Mouse (Mus musculus) forebrain, postnatal 0 days (tissue): Measurements from ENCODE around the gene Papss1. TPM values are rescaled to one million over a fixed set of nuclear protein-coding genes. Genes with fewer than 3 reads are reported as not detected.

ENCODE experiments used
- ATAC-seq: fragments of 200-750 bp; cut with Nextera tagmentation; 2 replicates; pipeline ENCODE4 v1.8.0; 2017; ENCODE audit warnings: mild to moderate bottlenecking, moderate library complexity
- DNase-seq: peaks from one replicate; pipeline ENCODE4 v3.0.0-alpha.2; 2015
- H3K27ac ChIP-seq: fragments of 300-500 bp; sonication (generic); 2 replicates; pipeline ENCODE4 v1.5.1; 2014; ENCODE audit warnings: low read depth, mild to moderate bottlenecking, antibody characterized with exemption, low read length, moderate library complexity, mixed read lengths
- H3K27me3 ChIP-seq: fragments of 300-500 bp; sonication (generic); 2 replicates; pipeline ENCODE4 v1.6.1; 2014; ENCODE audit warnings: mild to moderate bottlenecking, low read length, mixed read lengths; ENCODE audit not compliant: insufficient read depth
- H3K36me3 ChIP-seq: fragments of 300-500 bp; sonication (generic); 2 replicates; pipeline ENCODE4 v1.6.1; 2014; ENCODE audit warnings: mild to moderate bottlenecking, moderate library complexity; ENCODE audit not compliant: insufficient read depth
- H3K4me1 ChIP-seq: fragments of 300-500 bp; sonication (generic); 2 replicates; pipeline ENCODE4 v1.6.1; 2014; ENCODE audit warnings: antibody characterized with exemption; ENCODE audit not compliant: insufficient read depth
- H3K4me2 ChIP-seq: fragments of 300-500 bp; sonication (generic); 2 replicates; pipeline ENCODE4 v1.6.1; 2014; ENCODE audit warnings: low read depth, mild to moderate bottlenecking, moderate library complexity
- H3K4me3 ChIP-seq: fragments of 300-500 bp; sonication (generic); 2 replicates; pipeline ENCODE4 v1.5.1; 2014; ENCODE audit warnings: low read depth, low read length, mixed read lengths
- H3K9ac ChIP-seq: fragments of 300-500 bp; sonication (generic); 2 replicates; pipeline ENCODE4 v1.6.1; 2014; ENCODE audit warnings: mild to moderate bottlenecking
- H3K9me3 ChIP-seq: fragments of 300-500 bp; sonication (generic); 2 replicates; pipeline ENCODE4 v1.6.1; 2016; ENCODE audit warnings: low read length
- CTCF ChIP-seq: sonication (generic); IDR thresholded peaks from 2 replicates; pipeline ENCODE4 v1.5.1; 2016; ENCODE audit warnings: antibody characterized with exemption, control low read depth, low read depth
- WGBS: fragments of 180-500 bp; shearing (Covaris S2); extraction: QIAGEN DNeasy Blood & Tissue Kit; methylation state at CpG from one replicate; pipeline ENCODE4 v1.1.7; 2014; 5-methylcytosine and 5-hydroxymethylcytosine counted together
- polyA plus RNA-seq: library from polyadenylated mRNA; unstranded; fragments of >200 nt; fragmentation: Nextera tagmentation; extraction: Ambion mirVana; gene quantifications from 2 replicates; pipeline ENCODE4 v1.2.1, GENCODE M21; 2015
- total RNA-seq: library from RNA; depleted of rRNA; stranded (reverse); fragments of >200 nt; gene quantifications from 2 replicates; pipeline ENCODE4 v1.2.3, GENCODE M21; 2014

The Papss1 gene
- total and polyA plus RNA-seq, 2 experiments from 2014 or later: 111 to 137 TPM

DNA sequence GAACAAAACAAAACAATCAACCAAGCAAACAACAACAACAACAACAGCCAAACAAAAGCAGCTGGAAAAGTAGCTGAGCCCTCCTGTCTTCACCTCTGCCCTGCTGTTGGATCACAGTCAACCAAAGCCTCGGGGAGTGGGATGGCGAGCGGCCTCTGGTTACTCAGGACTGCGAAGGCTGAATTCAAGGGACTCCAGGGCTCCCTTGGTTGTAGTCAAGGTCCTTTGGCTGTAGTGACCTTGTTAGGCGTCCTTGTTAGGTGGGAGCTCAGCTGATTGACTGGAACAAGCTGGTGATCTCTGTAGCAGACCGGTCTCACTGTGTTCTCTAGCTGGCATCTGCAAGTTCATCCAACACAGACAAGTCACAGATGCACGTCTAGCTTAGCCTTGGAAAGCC is 16.5 kb downstream of the Papss1 start:
- TF ChIP-seq CTCF: no peak
- Histone ChIP-seq H3K4me3 (no peak overlapping the region), H3K9me3 (no peaks in the 10 kb centered on the region), H3K4me1 (no peaks in the 10 kb centered on the region), H3K9ac (no peak overlapping the region), H3K27me3 (no peaks in the 10 kb centered on the region), H3K36me3 (peaks cover 53% of the 10 kb centered on the region), H3K27ac (no peak overlapping the region), H3K4me2 (no peak overlapping the region)
- DNase-seq (no peak), ATAC-seq (no peak)
- WGBS: 86% methylated on average over 7 of the region's 7 CpGs

DNA sequence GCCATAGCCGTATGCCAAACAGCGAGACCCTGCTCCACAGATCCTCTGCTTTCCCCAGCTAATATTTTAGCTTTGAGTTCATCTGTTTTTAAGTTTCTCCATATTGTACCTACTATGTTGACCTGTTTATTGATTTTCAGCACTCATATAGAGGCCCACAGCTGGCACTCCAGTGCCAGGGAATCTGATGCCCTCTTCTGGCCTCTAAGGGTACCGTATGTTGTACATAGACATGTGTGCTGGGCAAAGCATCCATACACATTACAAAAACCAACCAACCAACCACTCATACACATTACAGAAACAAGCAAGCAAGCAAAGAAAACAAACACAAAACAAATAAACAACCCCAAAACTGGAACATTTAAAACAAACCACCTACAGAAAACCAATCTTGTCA is 22.2 kb downstream of the Papss1 start:
- Histone ChIP-seq H3K27ac (no peak overlapping the region), H3K4me1 (no peaks in the 10 kb centered on the region), H3K4me2 (no peak overlapping the region), H3K9ac (no peak overlapping the region), H3K27me3 (no peaks in the 10 kb centered on the region), H3K36me3 (peaks cover 63% of the 10 kb centered on the region), H3K9me3 (no peaks in the 10 kb centered on the region), H3K4me3 (no peak overlapping the region)
- DNase-seq (no peak), ATAC-seq (peak; percentile 53; the same call in 1 of the 2 replicates)
- 94% methylated on average over 3 of the region's 3 CpGs for WGBS
- peak; percentile 30 for TF ChIP-seq CTCF

DNA sequence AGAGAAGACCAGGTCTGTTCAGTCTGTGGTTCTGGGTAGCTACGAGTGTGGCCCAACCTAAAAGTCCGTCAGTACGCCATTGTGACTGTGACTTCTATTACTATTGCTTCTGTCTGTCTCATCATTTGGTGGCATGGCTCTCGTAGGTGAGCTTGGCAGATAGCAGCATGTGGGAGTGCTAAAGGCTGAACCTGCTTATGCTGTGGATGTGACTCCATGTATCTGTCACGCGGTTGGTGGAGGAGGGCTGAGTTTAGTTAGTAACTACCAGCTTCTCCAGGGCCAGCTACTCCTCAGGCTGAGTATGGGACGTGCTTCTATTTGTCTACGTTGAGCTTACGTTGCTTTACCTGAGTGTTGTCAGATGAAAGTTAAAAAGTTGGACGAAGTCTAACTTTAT is 23.4 kb downstream of the Papss1 start:
- no peak for DNase-seq
- TF ChIP-seq CTCF: no peak
- Histone ChIP-seq H3K9ac (no peak overlapping the region), H3K36me3 (peaks cover 62% of the 10 kb centered on the region), H3K4me2 (no peak overlapping the region), H3K27me3 (no peaks in the 10 kb centered on the region), H3K27ac (no peak overlapping the region), H3K4me1 (no peaks in the 10 kb centered on the region), H3K9me3 (no peaks in the 10 kb centered on the region), H3K4me3 (no peak overlapping the region)
- WGBS: 95% methylated on average over 10 of the region's 10 CpGs
- no peak for ATAC-seq

DNA sequence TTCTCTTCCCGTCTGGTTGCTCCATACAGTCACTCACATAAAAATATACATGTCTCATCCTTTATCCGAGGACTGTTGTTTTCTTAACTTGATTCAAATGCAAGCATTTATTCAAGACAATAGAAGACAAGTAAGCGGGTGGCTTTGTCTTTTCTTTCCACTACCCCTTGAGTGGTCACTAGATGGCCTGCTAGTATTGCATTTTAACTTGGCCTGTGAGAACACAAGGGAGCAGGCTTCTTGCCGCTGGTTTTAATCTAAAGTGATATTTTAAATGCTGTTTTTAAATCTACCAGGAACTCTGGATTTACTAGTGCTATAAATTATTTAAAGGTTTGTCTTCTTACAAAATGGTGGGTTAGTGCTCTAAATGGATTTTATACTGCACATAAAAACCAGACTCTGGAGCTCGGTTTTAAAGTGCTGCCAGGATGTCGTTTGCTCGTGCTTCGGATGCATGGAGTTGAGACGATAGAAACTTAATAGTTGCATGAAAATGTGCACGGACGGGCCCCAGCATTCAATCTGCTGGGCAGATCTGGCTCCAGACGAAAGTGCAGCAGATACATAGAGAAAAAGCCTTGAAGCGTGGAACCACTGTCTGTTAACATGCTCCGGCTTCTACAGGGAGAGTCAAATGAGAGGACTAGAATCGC is 28.7 kb downstream of the Papss1 start:
- DNase-seq: peak; percentile 22
- no peak overlapping the region for H3K4me2 ChIP-seq
- H3K36me3 ChIP-seq: peaks cover 18% of the 10 kb centered on the region
- WGBS: 78% methylated on average over 15 of the region's 15 CpGs
- H3K4me3 ChIP-seq: no peak overlapping the region
- TF ChIP-seq CTCF: peak; percentile 44
- no peaks in the 10 kb centered on the region for H3K9me3 ChIP-seq
- no peaks in the 10 kb centered on the region for H3K27me3 ChIP-seq
- no peak overlapping the region for H3K9ac ChIP-seq
- H3K27ac ChIP-seq: no peak overlapping the region
- ATAC-seq: peak; percentile 57
- H3K4me1 ChIP-seq: no peaks in the 10 kb centered on the region

DNA sequence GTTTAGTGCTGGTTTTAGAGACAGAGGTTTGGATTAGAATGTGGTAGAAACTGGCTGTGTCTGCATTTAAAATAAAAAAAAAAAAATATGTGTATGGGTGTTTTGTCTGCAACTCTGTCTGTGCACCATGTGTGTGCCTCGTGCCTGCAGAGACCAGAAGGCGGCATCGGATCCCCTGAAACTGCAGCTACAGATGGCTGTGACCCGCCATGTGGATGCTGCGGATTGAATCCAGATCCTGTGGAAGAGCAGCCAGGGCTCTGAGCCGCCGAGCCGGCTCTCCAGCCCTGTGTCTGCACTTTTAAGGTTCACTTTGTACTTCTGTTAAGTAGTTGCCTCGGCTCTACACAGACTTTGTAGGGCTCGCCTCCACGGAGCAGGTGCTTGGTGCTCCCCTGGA is 29.8 kb downstream of the Papss1 start:
- no peak for TF ChIP-seq CTCF
- H3K27me3 ChIP-seq: no peaks in the 10 kb centered on the region
- DNase-seq (peak; percentile 15), ATAC-seq (peak; percentile 47)
- H3K4me1 ChIP-seq: no peaks in the 10 kb centered on the region
- no peak overlapping the region for H3K27ac ChIP-seq
- WGBS: 83% methylated on average over 11 of the region's 11 CpGs
- H3K9me3 ChIP-seq: no peaks in the 10 kb centered on the region
- H3K36me3 ChIP-seq: peaks cover 14% of the 10 kb centered on the region
- H3K4me3 ChIP-seq: no peak overlapping the region
- no peak overlapping the region for H3K9ac ChIP-seq
- H3K4me2 ChIP-seq: no peak overlapping the region

DNA sequence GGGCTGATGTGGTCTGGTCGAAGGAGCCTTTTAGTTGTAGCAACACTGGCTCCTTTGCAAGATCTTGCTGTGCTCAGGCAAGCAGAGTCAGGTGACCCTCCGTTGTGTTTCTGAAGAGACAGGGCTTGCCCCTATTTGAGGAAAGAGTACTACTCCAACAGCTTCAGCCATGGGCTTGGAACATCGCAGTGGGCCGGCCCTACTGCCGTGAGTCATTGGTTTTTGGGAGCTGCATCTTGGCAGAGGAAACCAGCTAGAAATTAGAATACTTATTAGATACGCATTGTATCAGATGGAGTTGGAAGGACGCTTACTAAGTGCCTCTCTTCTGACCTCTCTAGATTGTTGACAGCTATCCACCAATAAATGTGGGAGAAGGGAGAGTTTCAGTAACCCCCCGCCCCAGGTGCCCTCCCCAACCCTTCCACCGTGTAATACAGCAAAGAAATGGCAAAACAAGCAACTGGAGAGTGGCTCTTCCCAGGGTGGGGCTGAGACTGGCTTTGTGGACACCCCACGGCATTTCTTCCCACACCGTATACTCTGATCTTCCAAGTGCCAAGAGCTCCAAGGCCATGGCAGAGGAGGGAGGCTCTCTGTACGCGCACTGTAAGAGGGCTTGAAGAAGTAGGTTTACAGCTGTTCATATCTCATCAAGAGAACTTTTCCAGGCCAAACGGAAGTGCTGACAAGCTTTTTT is 31.1 kb downstream of the Papss1 start:
- Histone ChIP-seq H3K36me3 (peaks cover 9% of the 10 kb centered on the region), H3K27me3 (no peaks in the 10 kb centered on the region), H3K4me2 (no peak overlapping the region), H3K9me3 (no peaks in the 10 kb centered on the region), H3K9ac (no peak overlapping the region), H3K27ac (no peak overlapping the region), H3K4me3 (no peak overlapping the region), H3K4me1 (no peaks in the 10 kb centered on the region)
- WGBS: 88% methylated on average over 14 of the region's 14 CpGs
- DNase-seq: no peak
- no peak for ATAC-seq
- TF ChIP-seq CTCF: no peak

DNA sequence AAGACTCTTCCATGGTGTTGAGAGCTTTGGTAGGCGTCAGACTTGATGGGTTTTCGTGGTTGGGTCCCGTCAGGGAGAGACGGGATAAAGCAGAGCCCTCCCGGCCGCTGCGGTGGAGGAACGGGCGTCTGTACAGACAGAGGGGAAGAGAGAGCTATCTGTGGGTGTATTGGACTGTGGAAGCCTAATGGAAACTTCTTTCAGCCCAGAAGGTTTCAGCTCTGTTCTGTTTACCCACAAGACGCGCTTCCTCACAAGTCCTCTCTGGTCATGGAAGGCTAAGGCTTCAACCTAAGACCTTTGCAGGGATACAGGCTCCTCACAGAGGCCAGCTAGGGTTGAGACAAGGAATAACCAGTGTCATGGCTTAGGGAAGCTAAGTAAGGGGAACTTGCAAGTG is 36.2 kb downstream of the Papss1 start:
- no peak for ATAC-seq
- Histone ChIP-seq H3K36me3 (peaks cover 30% of the 10 kb centered on the region), H3K9ac (no peak overlapping the region), H3K9me3 (no peaks in the 10 kb centered on the region), H3K27me3 (no peaks in the 10 kb centered on the region), H3K27ac (no peak overlapping the region), H3K4me1 (no peaks in the 10 kb centered on the region), H3K4me2 (no peak overlapping the region), H3K4me3 (no peak overlapping the region)
- TF ChIP-seq CTCF: no peak
- no peak for DNase-seq
- 95% methylated on average over 11 of the region's 11 CpGs for WGBS
